Mouse (Mus musculus) bone marrow, adult 2 months (tissue): ENCODE measurements around the gene Rpl23.

Experiments used
- CTCF ChIP-seq: fragments of 200-500 bp; IDR thresholded peaks from 2 replicates; pipeline ENCODE4 v1.5.1; 2011; ENCODE audit warnings: low read length, control low read depth; ENCODE audit not compliant: control insufficient read depth, insufficient read depth
- POLR2A ChIP-seq: fragments of 200-500 bp; IDR thresholded peaks from 2 replicates; pipeline ENCODE4 v1.6.1; 2011; ENCODE audit warnings: low read depth, mild to moderate bottlenecking, control low read depth, low read length, borderline replicate concordance; ENCODE audit not compliant: control insufficient read depth

DNA sequence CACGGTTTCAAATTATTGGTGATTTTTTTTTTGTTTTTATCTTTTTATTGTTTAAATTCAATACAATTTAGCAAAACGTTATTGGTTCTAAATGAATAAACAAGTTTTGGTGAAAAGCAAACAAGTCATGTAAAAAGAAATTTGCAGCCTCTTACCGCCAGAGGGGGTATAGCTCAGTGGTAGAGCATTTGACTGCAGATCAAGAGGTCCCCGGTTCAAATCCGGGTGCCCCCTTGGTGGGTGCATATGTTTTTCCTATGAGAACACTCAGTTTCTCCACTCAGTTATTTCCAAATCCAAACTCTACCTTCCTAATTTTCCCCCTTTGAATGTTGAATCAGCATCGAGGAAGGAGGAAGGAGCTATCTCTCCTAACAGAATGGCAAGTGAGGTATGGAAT lies 14.7 kb upstream of the Rpl23 start:
- 0 out of 2 replicates have a peak, but pooled peaks have one; percentile 16 for TF ChIP-seq CTCF
- TF ChIP-seq POLR2A = no peak
